Mouse (Mus musculus) stomach, postnatal 0 days (tissue): ENCODE measurements around the gene Serinc2.

Experiments
- CTCF ChIP-seq: IDR thresholded peaks from 2 replicates; pipeline ENCODE4 v1.5.1; 2016; ENCODE audit warnings: antibody characterized with exemption, low read depth, mild to moderate bottlenecking, moderate library complexity
- EP300 ChIP-seq: optimal IDR thresholded peaks from 2 replicates; pipeline ENCODE3; 2016; ENCODE audit warnings: antibody characterized with exemption

- TF ChIP-seq CTCF (no peak), EP300 (no peak)
Measured at GRCm38 (mm10) chr4:130248636-130249035, 30.4 kb downstream of the Serinc2 start.
